Mouse (Mus musculus) G1E (cell line): ENCODE results near the gene Nptxr. TPM values are rescaled to one million over a fixed set of nuclear protein-coding genes. Genes with fewer than 3 reads are reported as not detected.

Experiments
- ATAC-seq: 2 replicates; pipeline ENCODE4 v1.8.0; 2016; ENCODE audit warnings: mild to moderate bottlenecking; ENCODE audit not compliant: insufficient number of reproducible peaks, poor library complexity, low FRiP score, severe bottlenecking; ENCODE audit errors: extremely low read depth
- DNase-seq: peaks from one replicate; pipeline ENCODE4 v3.0.0; 2012; ENCODE audit warnings: low spot score
- H3K27me3 ChIP-seq: 2 replicates; pipeline ENCODE4 v1.6.1; 2012; ENCODE audit warnings: mild to moderate bottlenecking, low read length, inconsistent platforms; ENCODE audit not compliant: insufficient read depth
- H3K36me3 ChIP-seq: replicated peaks from 2 replicates; pipeline ENCODE3; 2012; ENCODE audit warnings: mild to moderate bottlenecking, inconsistent platforms
- H3K4me1 ChIP-seq: 2 replicates; pipeline ENCODE4 v1.6.1; 2012; ENCODE audit warnings: low read depth, low read length, inconsistent platforms, mixed read lengths; ENCODE audit not compliant: insufficient read depth
- H3K4me3 ChIP-seq: 2 replicates; pipeline ENCODE4 v1.5.1; 2012; ENCODE audit warnings: low read depth, mild to moderate bottlenecking, inconsistent platforms, low read length, moderate library complexity, mixed read lengths
- H3K9me3 ChIP-seq: replicated peaks from 2 replicates; pipeline ENCODE4 v1.6.1; 2012; ENCODE audit warnings: inconsistent platforms
- CTCF ChIP-seq: IDR thresholded peaks from 2 replicates; pipeline ENCODE4 v1.5.1; 2012; ENCODE audit warnings: low read depth, low read length, inconsistent platforms, mixed read lengths
- GATA1 ChIP-seq: IDR thresholded peaks from 2 replicates; pipeline ENCODE4 v1.6.1; 2012; ENCODE audit warnings: borderline replicate concordance, low read length, inconsistent platforms, mixed read lengths
- GATA2 ChIP-seq: IDR thresholded peaks from 2 replicates; pipeline ENCODE4 v1.6.1; 2012; ENCODE audit warnings: low read depth, low read length, inconsistent platforms, borderline replicate concordance
- POLR2AphosphoS5 ChIP-seq: IDR thresholded peaks from 2 replicates; pipeline ENCODE4 v1.6.1; 2012; ENCODE audit warnings: low read depth, low read length, inconsistent platforms; ENCODE audit not compliant: insufficient replicate concordance
- TAL1 ChIP-seq: conservative IDR thresholded peaks from 2 replicates; pipeline ENCODE4 v1.6.1; 2012; ENCODE audit warnings: low read depth, low read length, inconsistent platforms, mixed read lengths
- polyA plus RNA-seq: library from polyadenylated mRNA; stranded (reverse); fragments of >175 nt; gene quantifications from 2 replicates; pipeline ENCODE4 v1.2.3, GENCODE M21; 2012
- total RNA-seq, 2 experiments: library from RNA; stranded (forward) in 1 of 2; stranded (reverse) in 1 of 2; fragments of 200-1000 nt in 1 of 2; fragments of >200 nt in 1 of 2; fragmentation: Nextera tagmentation in 1 of 2; gene quantifications; 2 replicates each; pipeline ENCODE4 v1.2.3; 2014 to 2017

Gene Nptxr
- total and polyA plus RNA-seq, 3 experiments, result 0.01 to 0.05 TPM; not detected in 1

DNA sequence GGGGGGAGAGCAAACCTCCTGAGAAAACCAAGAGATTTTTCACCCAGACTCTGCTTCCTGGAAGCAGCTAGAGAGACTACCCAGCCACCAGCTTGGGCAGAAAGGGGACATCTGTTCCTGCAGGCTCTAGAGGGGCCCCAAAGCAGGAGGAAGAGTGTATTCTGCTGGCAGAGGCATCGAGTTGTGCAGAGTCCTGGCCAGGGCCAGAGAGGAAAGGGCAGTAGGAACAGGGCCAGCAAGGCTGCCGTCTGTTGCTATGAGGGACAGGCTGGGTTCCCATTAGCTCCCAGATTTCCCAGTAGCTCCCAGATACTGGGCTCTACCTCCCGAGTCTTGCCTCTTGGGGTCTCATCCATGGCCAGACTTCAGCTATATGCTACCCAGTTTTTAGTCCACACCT, 5.5 kb upstream of the Nptxr start:
- H3K27me3 ChIP-seq, result peaks cover 21% of the 10 kb centered on the region

DNA sequence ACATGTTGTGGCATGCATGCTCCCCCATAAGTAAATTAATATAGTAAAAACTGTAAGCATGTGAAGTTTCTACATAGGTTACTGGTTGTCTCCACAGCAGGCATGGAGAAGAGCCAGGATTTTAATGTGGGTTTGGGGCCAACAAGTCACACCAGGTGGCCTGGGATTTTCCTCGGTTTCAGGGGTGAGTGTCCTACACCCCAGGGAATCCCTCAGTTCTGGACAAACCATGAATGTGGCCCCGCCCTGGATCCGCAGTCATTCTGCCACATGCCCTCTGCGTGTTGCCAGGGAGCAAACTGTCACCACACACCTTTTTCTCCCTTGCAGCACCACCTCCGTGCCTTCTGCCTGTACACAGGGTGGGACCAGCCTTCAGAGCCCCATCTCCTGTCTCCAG, 4.1 kb upstream of the Nptxr start:
- Histone ChIP-seq H3K4me1 (no peaks in the 10 kb centered on the region), H3K36me3 (no peaks in the 10 kb centered on the region), H3K4me3 (no peak overlapping the region), H3K9me3 (peaks cover 7% of the 10 kb centered on the region), H3K27me3 (peaks cover 19% of the 10 kb centered on the region)
- DNase-seq (no peak), ATAC-seq (no peak)
- no peak for TF ChIP-seq POLR2AphosphoS5
- no peak for TF ChIP-seq CTCF
- no peak for TF ChIP-seq GATA2
- no peak for TF ChIP-seq TAL1
- TF ChIP-seq GATA1, result no peak

More for the DNA sequence above, 5.5 kb upstream of the Nptxr start:
- Histone ChIP-seq H3K4me3 (no peak overlapping the region), H3K36me3 (no peaks in the 10 kb centered on the region), H3K4me1 (no peaks in the 10 kb centered on the region), H3K9me3 (no peaks in the 10 kb centered on the region)
- TF ChIP-seq CTCF, result no peak
- no peak for TF ChIP-seq GATA2
- no peak for TF ChIP-seq TAL1
- no peak for TF ChIP-seq GATA1
- no peak for TF ChIP-seq POLR2AphosphoS5
- ATAC-seq, result no peak
- no peak for DNase-seq

DNA sequence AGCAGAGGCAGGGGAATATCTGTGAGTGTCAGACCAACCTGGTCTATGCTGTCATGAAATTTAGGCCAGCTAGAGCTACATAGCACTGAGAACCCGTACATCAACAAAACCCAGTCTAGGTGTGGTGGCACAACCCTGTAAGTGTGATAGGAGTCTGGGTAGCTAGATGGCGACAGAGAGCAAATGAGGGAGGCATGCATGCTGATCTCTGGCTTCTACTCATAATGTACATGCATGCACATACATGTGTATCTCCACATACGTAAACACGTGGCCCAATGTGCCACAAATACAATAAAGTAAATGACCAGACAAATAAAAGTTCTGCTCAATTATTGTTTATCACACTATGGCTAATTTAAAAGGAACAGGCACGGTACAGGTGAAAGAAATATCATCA, 3.5 kb upstream of the Nptxr start:
- H3K36me3 ChIP-seq, result no peaks in the 10 kb centered on the region
- no peak overlapping the region for H3K4me3 ChIP-seq
- H3K27me3 ChIP-seq, result peaks cover 18% of the 10 kb centered on the region
- H3K4me1 ChIP-seq, result no peaks in the 10 kb centered on the region
- TF ChIP-seq TAL1, result no peak
- no peak for TF ChIP-seq GATA2
- TF ChIP-seq CTCF, result no peak
- no peak for TF ChIP-seq GATA1
- TF ChIP-seq POLR2AphosphoS5, result no peak
- ATAC-seq, result no peak
- peaks cover 9% of the 10 kb centered on the region for H3K9me3 ChIP-seq
- DNase-seq, result no peak

DNA sequence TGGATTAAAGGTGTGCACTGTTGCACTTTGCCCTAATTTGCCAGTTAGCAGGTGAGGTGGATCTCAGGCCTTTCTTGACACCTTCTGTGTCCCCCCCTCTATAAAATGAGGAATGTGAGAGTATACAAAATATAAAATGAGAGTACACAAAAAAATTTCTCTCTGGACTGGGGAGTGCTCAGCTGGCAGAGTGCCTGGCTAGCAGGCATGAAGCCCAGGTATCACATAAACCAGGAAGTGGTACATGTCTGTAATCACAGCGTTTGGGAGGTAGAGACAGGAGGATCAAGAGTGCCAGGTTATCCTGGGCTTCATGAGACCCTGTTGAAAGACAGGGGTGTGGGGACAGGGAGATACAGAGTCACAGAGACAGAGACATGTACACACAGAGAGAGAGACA, 2.5 kb upstream of the Nptxr start:
- no peak for ATAC-seq
- Histone ChIP-seq H3K27me3 (peaks cover 18% of the 10 kb centered on the region), H3K36me3 (no peaks in the 10 kb centered on the region), H3K9me3 (peaks cover 9% of the 10 kb centered on the region), H3K4me3 (no peak overlapping the region), H3K4me1 (no peaks in the 10 kb centered on the region)
- DNase-seq, result no peak
- TF ChIP-seq GATA1 (no peak), TAL1 (no peak), GATA2 (no peak), POLR2AphosphoS5 (no peak), CTCF (no peak)

DNA sequence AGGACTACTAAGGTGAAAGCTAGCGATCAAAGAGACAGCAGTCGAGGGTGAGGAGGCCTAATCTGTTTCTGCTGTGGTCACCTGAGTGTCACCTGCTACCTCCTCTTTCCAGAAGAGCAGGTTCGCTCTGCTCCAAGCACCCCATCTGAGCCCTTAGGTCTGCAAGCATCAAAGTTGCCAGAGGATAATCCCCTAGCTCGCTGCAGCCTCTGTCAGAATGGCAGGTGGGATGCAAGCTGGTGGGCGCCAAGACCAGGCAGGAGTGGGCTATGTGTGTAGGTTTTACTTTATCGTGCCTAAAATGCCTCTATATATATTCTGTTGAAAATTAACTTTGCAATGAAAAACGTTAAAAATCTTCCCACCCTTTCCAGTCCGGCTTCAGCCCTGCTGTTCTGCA, 680 bp upstream of the Nptxr start:
- Histone ChIP-seq H3K4me3 (no peak overlapping the region), H3K9me3 (peaks cover 9% of the 10 kb centered on the region), H3K27me3 (peaks cover 18% of the 10 kb centered on the region), H3K4me1 (no peaks in the 10 kb centered on the region), H3K36me3 (no peaks in the 10 kb centered on the region)
- TF ChIP-seq GATA1 (no peak), POLR2AphosphoS5 (no peak), CTCF (no peak), TAL1 (no peak), GATA2 (no peak)
- DNase-seq, result no peak
- ATAC-seq, result no peak

DNA sequence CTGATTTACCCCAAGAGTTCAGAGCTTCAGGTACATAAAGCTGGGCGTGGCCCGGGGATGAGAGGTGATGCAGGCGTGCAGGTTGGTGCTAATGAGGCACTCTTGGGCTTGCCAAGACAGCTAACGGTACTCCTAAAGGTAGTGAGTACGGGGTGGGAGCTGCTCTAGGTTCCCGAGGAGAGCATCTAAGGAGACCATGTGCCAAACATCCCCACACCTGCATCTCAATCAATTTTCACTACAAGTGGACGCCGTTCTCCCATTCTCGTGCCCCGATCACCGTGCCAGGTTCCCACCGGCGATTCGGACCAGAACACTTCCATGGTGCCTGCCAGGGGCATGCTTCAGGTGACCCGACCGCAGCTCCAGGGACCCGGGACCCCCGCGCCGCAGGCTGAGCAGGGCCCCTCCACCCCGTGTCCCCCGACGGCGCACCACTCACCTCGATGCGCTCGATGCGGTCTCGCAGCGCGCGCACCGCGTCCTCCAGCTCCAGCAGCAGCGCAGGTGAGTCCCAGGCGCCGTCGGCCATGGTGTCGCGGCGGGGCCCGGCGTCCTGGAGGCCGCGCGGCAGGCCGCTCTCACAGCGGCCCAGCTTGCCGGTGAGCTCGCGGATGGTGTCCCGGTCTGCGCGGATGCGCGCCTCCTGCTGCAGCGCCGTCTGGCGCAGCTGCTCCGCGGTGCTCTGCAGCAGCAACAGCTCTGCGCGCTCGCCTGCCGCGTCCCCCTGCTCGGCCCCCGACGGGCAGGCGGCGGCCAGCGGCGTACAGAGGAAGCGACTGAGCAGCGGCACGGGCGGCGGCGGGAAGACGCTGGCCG, 824 bp downstream of the Nptxr start:
- H3K4me3 ChIP-seq, result no peak overlapping the region; the same call in 1 of the 2 replicates
- TF ChIP-seq POLR2AphosphoS5, result no peak
- no peak for TF ChIP-seq GATA2
- no peak for TF ChIP-seq GATA1
- no peak for TF ChIP-seq TAL1
- no peak for TF ChIP-seq CTCF
- peaks cover 13% of the 10 kb centered on the region for H3K27me3 ChIP-seq
- no peaks in the 10 kb centered on the region for H3K36me3 ChIP-seq
- DNase-seq (no peak), ATAC-seq (no peak)
- no peaks in the 10 kb centered on the region for H3K4me1 ChIP-seq
- H3K9me3 ChIP-seq, result peaks cover 9% of the 10 kb centered on the region
